Mouse (Mus musculus): ENCODE measurements around the gene Tlk2. TPM values are rescaled to one million over a fixed set of nuclear protein-coding genes. Genes with fewer than 3 reads are reported as not detected.

Tlk2 gene
- polyA plus RNA-seq, 1 experiment from 2014 or later: 29.4 TPM

DNA sequence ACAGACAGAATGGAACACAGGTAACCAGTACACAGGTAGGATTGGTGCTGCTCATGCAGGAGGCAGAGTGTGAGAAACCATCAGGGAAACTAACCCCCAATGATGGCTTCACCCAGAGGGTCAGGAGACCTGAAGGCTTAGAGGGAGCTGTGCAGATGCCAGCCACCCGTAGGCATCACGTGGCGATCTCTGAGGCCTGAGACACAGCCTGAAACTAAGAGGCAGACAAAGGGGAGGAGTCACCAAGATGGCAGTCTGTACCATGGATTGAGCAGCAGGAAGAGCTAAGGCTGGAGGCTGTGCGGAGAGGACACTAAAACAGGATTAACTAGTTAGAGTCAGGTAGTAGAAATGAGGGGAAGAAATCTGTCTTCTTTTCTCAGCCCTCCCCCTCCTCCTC, 27.9 kb upstream of the Tlk2 start:
- WGBS: 59% methylated on average over 4 of the region's 4 CpGs
- no peaks in the 10 kb centered on the region for H3K9me3 ChIP-seq
- H3K36me3 ChIP-seq: no peaks in the 10 kb centered on the region
- H3K27ac ChIP-seq (replicated peaks): no peak overlapping the region
- no peak for ATAC-seq (ENCODE audit: low FRiP score, low read depth)
- no peak overlapping the region for H3K9ac ChIP-seq (replicated peaks)
- no peaks in the 10 kb centered on the region; the same call in 1 of the 2 replicates for H3K27me3 ChIP-seq
- no peak overlapping the region for H3K4me3 ChIP-seq
- no peak overlapping the region for H3K4me2 ChIP-seq (replicated peaks)
- H3K4me1 ChIP-seq: peaks cover 11% of the 10 kb centered on the region

DNA sequence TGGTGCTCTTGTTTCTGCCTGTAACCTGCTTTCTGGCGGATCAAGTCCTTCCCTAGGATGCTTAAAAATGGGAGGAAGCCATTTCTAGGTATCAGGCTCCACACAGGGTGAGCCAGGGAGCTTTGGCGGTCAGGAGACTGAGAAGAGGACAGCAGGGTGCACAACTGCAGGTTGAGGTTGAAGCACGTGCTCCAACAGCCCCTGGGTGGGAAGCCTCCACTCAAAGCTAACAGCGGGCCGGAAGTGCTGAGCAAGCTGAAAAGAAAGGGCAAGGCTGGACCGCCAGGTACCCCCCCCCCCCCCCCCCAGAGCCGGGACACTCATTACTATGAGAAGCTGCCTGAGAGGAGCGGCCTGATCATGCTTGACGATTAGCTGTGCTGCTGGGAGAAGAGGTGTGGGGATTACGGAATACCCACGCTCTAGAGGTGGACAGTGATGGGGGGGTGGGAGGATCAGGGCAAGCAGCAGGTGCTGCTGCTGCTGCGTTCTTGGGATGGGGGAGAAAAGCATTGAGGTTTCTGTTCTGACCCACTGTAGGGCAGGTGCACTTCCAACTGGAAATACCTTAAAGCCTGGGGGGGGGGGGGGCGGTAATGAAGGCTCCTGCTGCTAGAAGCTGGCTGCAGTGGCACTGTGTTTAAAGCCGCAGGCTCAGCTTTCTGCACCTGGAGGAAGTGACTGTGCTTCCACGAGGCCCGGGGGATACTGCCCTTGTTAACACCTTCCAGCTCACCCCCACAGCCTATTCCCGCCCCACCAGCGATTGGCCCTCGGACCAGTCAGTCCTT, 27.2 kb upstream of the Tlk2 start:
- no peak for ATAC-seq (ENCODE audit: low FRiP score, low read depth)
- H3K27me3 ChIP-seq: no peaks in the 10 kb centered on the region; the same call in 1 of the 2 replicates
- H3K27ac ChIP-seq (replicated peaks): no peak overlapping the region
- no peaks in the 10 kb centered on the region for H3K36me3 ChIP-seq
- H3K4me2 ChIP-seq (replicated peaks): peak overlapping the region; percentile 27
- peaks cover 11% of the 10 kb centered on the region for H3K4me1 ChIP-seq
- no peak overlapping the region for H3K9ac ChIP-seq (replicated peaks)
- 25% methylated on average over 19 of the region's 19 CpGs for WGBS
- no peak overlapping the region for H3K4me3 ChIP-seq
- H3K9me3 ChIP-seq: no peaks in the 10 kb centered on the region

DNA sequence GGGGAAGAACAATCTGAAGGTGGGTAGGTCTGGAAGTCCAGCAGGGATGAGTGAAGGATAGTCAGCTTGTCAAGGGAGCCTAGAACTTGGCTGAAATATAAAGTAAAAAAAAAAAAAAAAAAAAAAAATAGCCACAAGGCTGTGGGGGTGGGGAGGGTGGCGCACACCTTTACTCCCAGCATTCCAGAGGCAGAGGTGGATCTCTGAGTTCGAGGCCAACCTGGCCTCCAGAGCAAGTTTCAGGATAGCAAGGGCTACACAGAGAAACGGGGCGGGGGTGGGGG, 26.6 kb upstream of the Tlk2 start:
- Histone ChIP-seq H3K4me2 (replicated peaks) (peak overlapping the region; percentile 27; the same call in 1 of the 2 replicates), H3K27me3 (no peaks in the 10 kb centered on the region; the same call in 1 of the 2 replicates), H3K36me3 (no peaks in the 10 kb centered on the region), H3K4me1 (peaks cover 11% of the 10 kb centered on the region), H3K9me3 (no peaks in the 10 kb centered on the region), H3K9ac (replicated peaks) (no peak overlapping the region), H3K27ac (replicated peaks) (no peak overlapping the region), H3K4me3 (no peak overlapping the region)
- ATAC-seq (ENCODE audit: low FRiP score, low read depth): no peak
- WGBS: no CpG with 5 or more reads among the region's 4 CpGs

DNA sequence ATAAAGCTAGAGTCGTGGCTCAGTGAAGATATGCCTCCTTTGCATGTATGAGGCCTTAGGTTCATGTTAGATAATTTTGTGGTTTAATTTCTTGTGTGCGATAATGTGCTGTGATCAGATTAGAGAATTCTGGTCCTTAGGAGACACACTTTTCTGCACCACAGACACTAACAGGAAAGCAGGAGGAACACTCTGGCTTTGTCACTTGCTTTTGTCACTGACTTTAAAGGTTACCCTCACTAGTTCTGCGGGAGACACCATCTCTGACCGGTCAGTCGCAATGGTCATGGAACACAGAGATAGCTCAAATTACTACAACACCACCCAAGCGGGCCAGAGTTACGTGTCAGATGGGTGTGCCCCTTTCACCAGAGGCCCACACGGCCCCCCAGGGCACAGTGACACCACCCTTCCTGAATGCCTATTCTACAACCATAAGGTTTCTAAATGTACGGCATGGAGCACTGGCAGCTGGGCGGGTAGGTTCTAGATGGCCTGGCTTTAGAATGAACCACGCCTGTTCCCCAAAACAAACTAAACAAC, 26.2 kb upstream of the Tlk2 start:
- Histone ChIP-seq H3K36me3 (no peaks in the 10 kb centered on the region), H3K9ac (replicated peaks) (no peak overlapping the region), H3K4me2 (replicated peaks) (no peak overlapping the region), H3K27ac (replicated peaks) (no peak overlapping the region), H3K27me3 (no peaks in the 10 kb centered on the region; the same call in 1 of the 2 replicates), H3K9me3 (no peaks in the 10 kb centered on the region), H3K4me1 (peaks cover 11% of the 10 kb centered on the region), H3K4me3 (no peak overlapping the region)
- WGBS: 85% methylated on average over 11 of the region's 11 CpGs
- ATAC-seq (ENCODE audit: low FRiP score, low read depth): no peak

DNA sequence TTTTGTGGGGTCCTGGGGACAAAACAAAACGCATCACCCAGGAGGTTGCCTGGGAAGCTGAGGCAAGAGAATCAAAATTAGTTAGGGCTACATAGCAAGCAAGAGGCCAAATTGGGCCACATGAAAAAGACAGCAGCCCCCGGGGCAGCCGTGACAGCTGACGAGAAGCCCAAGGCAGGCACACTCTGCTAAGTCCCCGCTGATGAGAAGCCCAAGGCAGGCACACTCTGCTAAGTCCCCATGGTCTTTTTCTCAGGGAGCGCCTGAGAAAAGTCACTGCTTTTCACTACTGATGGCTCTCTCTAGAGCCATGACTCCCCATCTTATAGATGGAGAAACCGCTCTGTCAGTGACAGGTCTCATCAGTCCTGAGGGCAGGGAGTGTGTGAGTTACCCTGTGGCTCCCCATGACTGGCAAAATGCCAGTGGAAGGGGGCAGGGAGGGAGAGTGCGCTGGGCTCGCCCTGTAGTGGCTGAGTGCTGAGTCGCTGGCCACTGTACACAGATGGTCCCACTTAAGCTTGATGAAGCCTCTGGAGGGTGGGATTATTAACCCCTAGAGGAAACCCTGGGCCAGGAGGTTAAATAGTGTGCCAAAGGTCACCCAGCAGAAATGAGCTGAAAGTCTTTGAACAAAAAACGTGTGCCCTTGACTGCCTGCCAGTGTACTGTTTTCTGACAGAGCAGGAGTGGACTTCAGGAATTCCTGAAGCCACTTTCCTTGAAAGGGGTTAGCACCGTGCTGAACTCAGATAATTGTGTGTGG, 25.4 kb upstream of the Tlk2 start:
- H3K27me3 ChIP-seq: no peaks in the 10 kb centered on the region; the same call in 1 of the 2 replicates
- H3K9ac ChIP-seq (replicated peaks): no peak overlapping the region
- H3K36me3 ChIP-seq: no peaks in the 10 kb centered on the region
- H3K4me2 ChIP-seq (replicated peaks): no peak overlapping the region
- peaks cover 11% of the 10 kb centered on the region for H3K4me1 ChIP-seq
- ATAC-seq (ENCODE audit: low FRiP score, low read depth): 0 out of 2 replicates have a peak, but pooled peaks have one; percentile 19
- no peaks in the 10 kb centered on the region for H3K9me3 ChIP-seq
- H3K4me3 ChIP-seq: no peak overlapping the region
- 39% methylated on average over 12 of the region's 12 CpGs for WGBS
- H3K27ac ChIP-seq (replicated peaks): no peak overlapping the region

DNA sequence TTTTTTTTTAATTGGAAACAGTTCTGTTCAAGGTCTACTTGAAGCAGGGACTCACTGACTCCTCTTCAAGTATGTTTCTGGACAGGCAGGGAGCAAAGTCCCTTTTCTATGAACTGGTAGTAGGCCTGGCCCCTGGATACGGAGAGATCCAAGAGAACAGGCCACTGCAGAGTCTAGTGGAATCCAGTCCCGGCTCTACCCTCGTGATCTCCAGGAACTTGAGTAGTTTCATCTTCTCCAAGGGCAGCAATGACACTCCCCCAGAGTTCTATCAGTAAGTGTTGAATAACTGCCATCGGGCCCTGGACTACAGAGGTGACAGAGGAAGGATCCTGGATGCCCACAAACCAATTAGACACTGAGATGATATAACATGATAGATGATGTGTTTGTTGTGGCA, 22.7 kb upstream of the Tlk2 start:
- no peak overlapping the region for H3K9ac ChIP-seq (replicated peaks)
- no peaks in the 10 kb centered on the region; the same call in 1 of the 2 replicates for H3K27me3 ChIP-seq
- H3K9me3 ChIP-seq: no peaks in the 10 kb centered on the region
- peaks cover 11% of the 10 kb centered on the region for H3K4me1 ChIP-seq
- H3K4me3 ChIP-seq: no peak overlapping the region
- 80% methylated on average over 4 of the region's 4 CpGs for WGBS
- no peak overlapping the region for H3K4me2 ChIP-seq (replicated peaks)
- ATAC-seq (ENCODE audit: low FRiP score, low read depth): no peak
- no peak overlapping the region for H3K27ac ChIP-seq (replicated peaks)
- no peaks in the 10 kb centered on the region for H3K36me3 ChIP-seq

DNA sequence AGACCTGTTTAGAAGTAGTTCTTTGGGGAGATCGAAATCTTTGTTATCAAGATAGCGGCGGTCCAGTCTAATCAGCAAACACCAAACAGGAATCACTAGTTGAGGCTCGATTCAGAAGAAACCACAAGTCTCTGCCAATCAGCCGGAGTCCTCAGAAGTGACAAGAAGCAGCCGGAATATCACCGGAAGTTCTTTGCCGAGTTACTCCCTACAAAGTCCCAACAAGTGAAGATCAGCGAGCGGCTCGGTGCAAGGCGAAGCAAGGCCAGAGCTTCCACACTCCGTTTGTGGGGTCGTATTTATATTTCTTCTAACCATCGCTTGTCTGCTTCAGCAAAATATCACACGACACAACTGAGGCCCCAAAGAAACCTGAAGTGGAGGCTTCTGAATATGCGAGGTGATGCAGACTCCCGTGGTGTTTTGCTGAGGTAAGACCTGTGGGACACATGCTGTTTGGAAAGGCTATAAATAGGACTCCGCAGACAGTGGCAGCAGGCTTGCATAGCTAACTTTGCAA, 21.8 kb upstream of the Tlk2 start:
- H3K4me2 ChIP-seq (replicated peaks): no peak overlapping the region
- no peaks in the 10 kb centered on the region for H3K9me3 ChIP-seq
- no peak for ATAC-seq (ENCODE audit: low FRiP score, low read depth)

DNA sequence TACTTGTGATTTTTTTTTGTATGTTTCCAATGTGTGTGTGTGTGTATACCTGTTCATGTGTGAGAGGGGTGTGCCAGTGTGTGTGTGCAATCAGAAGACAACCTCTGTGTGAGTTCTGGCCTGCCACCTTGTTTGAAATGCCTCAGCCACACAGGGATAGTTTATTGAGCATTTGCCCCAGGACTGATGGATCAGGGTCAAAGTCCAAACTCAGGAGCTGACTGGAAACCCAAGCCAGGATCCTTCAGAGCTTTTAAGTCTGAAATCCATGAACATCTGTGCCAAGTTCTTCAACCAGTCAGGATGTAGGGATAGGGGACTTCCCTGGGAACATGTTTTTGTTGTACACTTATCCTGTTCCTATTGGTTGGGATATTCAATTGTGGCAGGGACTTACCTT, 20.6 kb upstream of the Tlk2 start:
- Histone ChIP-seq H3K36me3 (no peaks in the 10 kb centered on the region), H3K4me3 (no peak overlapping the region), H3K9ac (replicated peaks) (no peak overlapping the region), H3K4me2 (replicated peaks) (no peak overlapping the region), H3K27ac (replicated peaks) (no peak overlapping the region), H3K27me3 (no peaks in the 10 kb centered on the region), H3K4me1 (peaks cover 6% of the 10 kb centered on the region), H3K9me3 (no peaks in the 10 kb centered on the region)
- ATAC-seq (ENCODE audit: low FRiP score, low read depth): no peak

More for the DNA sequence above, 21.8 kb upstream of the Tlk2 start:
- Histone ChIP-seq H3K4me1 (peaks cover 7% of the 10 kb centered on the region), H3K27me3 (no peaks in the 10 kb centered on the region; the same call in 1 of the 2 replicates), H3K9ac (replicated peaks) (no peak overlapping the region), H3K4me3 (no peak overlapping the region), H3K27ac (replicated peaks) (no peak overlapping the region), H3K36me3 (no peaks in the 10 kb centered on the region)
- WGBS: 88% methylated on average over 19 of the region's 19 CpGs

DNA sequence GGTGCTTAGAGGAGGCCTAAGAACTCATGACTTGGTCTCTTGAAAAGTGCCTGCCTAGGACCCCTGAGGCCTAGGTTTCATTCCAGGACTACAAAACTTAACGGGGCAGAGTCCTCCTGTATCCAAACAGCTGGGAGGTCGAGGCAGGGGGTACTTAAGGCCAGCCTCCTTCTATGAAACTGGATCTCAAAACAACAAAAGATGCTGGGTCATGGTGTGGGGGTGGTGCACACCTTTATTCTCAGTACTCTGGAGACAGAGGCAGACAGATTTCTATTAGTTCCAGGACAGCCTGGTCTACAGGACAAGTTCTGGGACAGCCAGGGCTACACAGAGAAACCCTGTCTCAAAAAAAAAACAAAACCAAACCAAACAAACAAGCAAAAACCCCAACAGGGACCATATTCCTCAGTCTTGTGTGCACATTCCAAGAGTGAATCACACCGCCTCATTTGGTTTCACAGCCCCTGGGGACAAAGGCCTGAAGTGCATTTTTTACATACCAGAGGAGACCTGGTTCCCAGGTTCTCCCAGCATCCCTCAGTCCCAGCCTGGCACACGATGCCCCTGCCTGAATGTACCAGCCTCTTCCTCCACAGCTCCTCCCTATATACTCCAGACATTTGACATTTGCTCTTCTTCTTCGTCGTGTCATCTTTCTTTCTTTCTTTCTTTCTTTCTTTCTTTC, 18.8 kb upstream of the Tlk2 start:
- no peak for ATAC-seq (ENCODE audit: low FRiP score, low read depth)
- H3K4me1 ChIP-seq: no peaks in the 10 kb centered on the region
- peaks cover 6% of the 10 kb centered on the region for H3K9me3 ChIP-seq
- 59% methylated on average over 6 of the region's 6 CpGs for WGBS
- H3K27me3 ChIP-seq: no peaks in the 10 kb centered on the region
- no peak overlapping the region for H3K4me2 ChIP-seq (replicated peaks)
- H3K9ac ChIP-seq (replicated peaks): no peak overlapping the region
- no peak overlapping the region for H3K4me3 ChIP-seq
- H3K36me3 ChIP-seq: no peaks in the 10 kb centered on the region
- H3K27ac ChIP-seq (replicated peaks): no peak overlapping the region

DNA sequence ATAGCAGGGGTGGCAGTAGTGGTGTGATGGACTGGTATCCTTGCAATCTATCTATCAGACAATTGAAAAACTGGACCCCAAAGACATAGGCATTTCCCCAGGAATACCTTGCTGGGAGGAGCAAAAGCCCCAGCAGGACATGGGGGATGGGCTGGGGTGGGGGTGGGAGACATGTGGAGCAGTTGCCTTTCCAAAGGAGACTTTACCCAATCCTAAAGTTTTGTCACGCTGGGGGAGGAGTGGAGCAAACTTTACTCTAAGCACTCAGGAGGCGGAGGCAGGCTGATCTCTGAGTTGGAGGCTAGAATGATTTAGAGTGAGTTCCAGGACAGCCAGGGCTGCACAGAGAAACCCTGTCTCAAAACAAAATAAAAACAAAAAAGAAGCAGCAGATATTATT, 17.2 kb upstream of the Tlk2 start:
- H3K27ac ChIP-seq (replicated peaks): no peak overlapping the region
- H3K36me3 ChIP-seq: no peaks in the 10 kb centered on the region
- H3K27me3 ChIP-seq: no peaks in the 10 kb centered on the region
- H3K4me2 ChIP-seq (replicated peaks): no peak overlapping the region
- peaks cover 10% of the 10 kb centered on the region for H3K9me3 ChIP-seq
- ATAC-seq (ENCODE audit: low FRiP score, low read depth): no peak
- H3K9ac ChIP-seq (replicated peaks): no peak overlapping the region
- H3K4me3 ChIP-seq: no peak overlapping the region
- H3K4me1 ChIP-seq: no peaks in the 10 kb centered on the region
- 83% methylated on average over 2 of the region's 2 CpGs for WGBS

DNA sequence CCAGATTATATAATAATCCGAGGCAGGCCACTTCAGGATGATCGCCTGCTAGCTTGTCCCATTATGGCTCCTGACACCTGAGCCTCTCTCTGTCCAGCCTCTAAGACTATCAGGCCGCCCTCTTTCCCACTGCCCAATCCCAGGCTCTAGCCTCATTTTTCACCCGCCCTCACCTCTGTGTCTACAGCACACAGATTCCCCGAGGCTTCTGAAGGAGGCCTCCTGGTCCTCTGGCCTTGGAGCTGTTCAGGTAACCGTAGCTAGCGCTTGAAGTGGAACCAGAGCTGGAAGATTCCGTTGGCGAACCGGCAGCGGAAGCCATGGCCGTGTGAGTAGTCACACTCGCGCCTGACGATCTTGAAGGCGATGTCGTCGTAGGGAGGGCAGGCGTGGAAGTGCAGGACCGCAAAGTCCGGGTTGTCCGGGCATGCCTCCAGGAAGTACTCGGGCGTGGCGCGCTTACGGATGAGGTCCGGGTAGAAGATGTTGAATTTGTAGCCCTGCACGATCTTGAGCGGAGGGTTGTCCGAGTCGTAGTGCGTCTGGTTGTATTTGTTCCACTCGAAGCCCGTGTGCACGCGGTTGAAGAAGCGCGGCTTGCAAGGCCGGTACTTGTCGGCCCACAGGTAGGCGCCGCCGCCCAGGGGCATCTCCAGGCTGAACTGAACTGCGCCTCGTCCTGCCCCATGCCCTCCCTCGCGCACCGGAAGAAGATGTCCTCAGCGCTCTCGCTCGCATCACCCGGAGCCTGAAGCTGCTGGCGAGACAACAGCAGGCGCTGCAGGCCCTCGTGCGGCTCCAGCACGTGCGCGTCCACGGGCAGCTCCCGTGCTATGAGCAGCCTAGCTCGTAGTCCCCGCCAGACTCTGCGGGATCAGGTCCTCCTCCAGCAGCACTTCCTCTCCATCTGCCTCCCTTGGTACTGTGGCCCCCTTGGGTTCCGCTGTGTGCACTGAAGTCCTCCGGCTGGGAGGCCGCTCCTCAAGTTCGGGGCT, 13.8 kb upstream of the Tlk2 start:
- Histone ChIP-seq H3K36me3 (no peaks in the 10 kb centered on the region), H3K4me1 (no peaks in the 10 kb centered on the region), H3K4me3 (no peak overlapping the region), H3K9me3 (peaks cover 10% of the 10 kb centered on the region), H3K27me3 (no peaks in the 10 kb centered on the region), H3K27ac (replicated peaks) (no peak overlapping the region), H3K9ac (replicated peaks) (no peak overlapping the region), H3K4me2 (replicated peaks) (no peak overlapping the region)
- WGBS: 83% methylated on average over 69 of the region's 69 CpGs
- ATAC-seq (ENCODE audit: low FRiP score, low read depth): no peak
